Mouse (Mus musculus) pancreas, adult 10 weeks (tissue): ENCODE measurements around the gene Lhb. TPM values are rescaled to one million over a fixed set of nuclear protein-coding genes. Genes with fewer than 3 reads are reported as not detected.

Source experiments
- polyA plus RNA-seq: library from polyadenylated mRNA; stranded (reverse); fragments of 350-450 nt; fragmentation: Illumina TruSeq; extraction: RNeasy Lipid Tissue Mini Kit (QIAGEN cat#74804); gene quantifications from one replicate; pipeline ENCODE4 v1.2.3, GENCODE M21; 2015; ENCODE audit warnings: low read depth, low replicate concordance; ENCODE audit not compliant: insufficient read depth

Gene Lhb
- not detected for polyA plus RNA-seq

GRCm38 (mm10) chr7:45420615-45420919 is at the start of gene Lhb:
Gene Lhb, plus strand, starts transcription at chr7:45420820.

GRCm38 (mm10) chr7:45395578-45396336 is 24.9 kb upstream of the Lhb start, which contains the start of gene Snrnp70:
Gene Snrnp70, minus strand, starts transcription at chr7:45395742.

GRCm38 (mm10) chr7:45405091-45406075 is 15.2 kb upstream of the Lhb start, which contains the start of gene Kcna7:
Gene Kcna7, plus strand, starts transcription at chr7:45405653.

GRCm38 (mm10) chr7:45413113-45413863 is 7.3 kb upstream of the Lhb start, which contains the start of gene Ntf5:
Gene Ntf5, plus strand, starts transcription at chr7:45413695.

GRCm38 (mm10) chr7:45434203-45435015 is 13.8 kb downstream of the Lhb start, which contains the start of gene Gys1:
Gene Gys1, plus strand, starts transcription at chr7:45434844.

GRCm38 (mm10) chr7:45437521-45438276 is 17.1 kb downstream of the Lhb start, which contains the start of gene Ruvbl2:
Gene Ruvbl2, minus strand, starts transcription at chr7:45438096.

GRCm38 (mm10) chr7:45459564-45460140 is 39.0 kb downstream of the Lhb start, which contains the start of gene Ftl1:
Gene Ftl1, minus strand, starts transcription at chr7:45459884.

GRCm38 (mm10) chr7:45466283-45467089 is 45.9 kb downstream of the Lhb start, which contains the start of gene Bax:
Gene Bax, minus strand, starts transcription at chr7:45466898.

Other genes with a start within 250 kb of the Lhb start
- gene Gfy, start 241.3 kb upstream of the Lhb start, polyA plus RNA-seq, result not detected
- not detected for gene Pth2, start 239.8 kb upstream of the Lhb start, polyA plus RNA-seq
- gene Ccdc155, start 215.9 kb upstream of the Lhb start, polyA plus RNA-seq, result not detected
- 7.0 TPM for gene Dkkl1, start 208.7 kb upstream of the Lhb start, polyA plus RNA-seq
- gene Tead2, start 205.1 kb upstream of the Lhb start, polyA plus RNA-seq, result 98.6 TPM
- gene Cd37, start 181.7 kb upstream of the Lhb start, polyA plus RNA-seq, result 2.7 TPM
- gene Slc6a16, start 179.7 kb upstream of the Lhb start, polyA plus RNA-seq, result not detected
- gene Slc6a21, start 143.3 kb upstream of the Lhb start, polyA plus RNA-seq, result not detected
- 15.2 TPM for gene Trpm4, start 87.0 kb upstream of the Lhb start, polyA plus RNA-seq
- 0.89 TPM for gene Hrc, start 85.5 kb upstream of the Lhb start, polyA plus RNA-seq
- 0.92 TPM for gene Ppfia3, start 53.8 kb upstream of the Lhb start, polyA plus RNA-seq
- gene Lin7b, start 50.2 kb upstream of the Lhb start, polyA plus RNA-seq, result 4.4 TPM
- gene Snrnp70, start 25.1 kb upstream of the Lhb start, polyA plus RNA-seq, result 230 TPM
- gene Kcna7, start 15.2 kb upstream of the Lhb start, polyA plus RNA-seq, result not detected
- gene Ntf5, start 7.1 kb upstream of the Lhb start, polyA plus RNA-seq, result not detected
- gene Gys1, start 14.0 kb downstream of the Lhb start, polyA plus RNA-seq, result 3.9 TPM
- 11.0 TPM for gene Ruvbl2, start 17.3 kb downstream of the Lhb start, polyA plus RNA-seq
- gene Ftl1, start 39.1 kb downstream of the Lhb start, polyA plus RNA-seq, result 893 TPM
- gene Bax, start 46.1 kb downstream of the Lhb start, polyA plus RNA-seq, result 42.0 TPM
- gene Tulp2, start 61.1 kb downstream of the Lhb start, polyA plus RNA-seq, result 1.5 TPM
- gene Gm45808, start 66.0 kb downstream of the Lhb start, polyA plus RNA-seq, result not detected
- 2.1 TPM for gene Dhdh, start 68.0 kb downstream of the Lhb start, polyA plus RNA-seq
- gene Nucb1, start 89.6 kb downstream of the Lhb start, polyA plus RNA-seq, result 43.0 TPM
- gene Ppp1r15a, start 105.4 kb downstream of the Lhb start, polyA plus RNA-seq, result 14.2 TPM
- 3.5 TPM for gene Plekha4, start 105.5 kb downstream of the Lhb start, polyA plus RNA-seq
- gene Hsd17b14, start 134.1 kb downstream of the Lhb start, polyA plus RNA-seq, result not detected
- gene Bcat2, start 149.3 kb downstream of the Lhb start, polyA plus RNA-seq, result 127 TPM
- 41.8 TPM for gene Fgf21, start 194.7 kb downstream of the Lhb start, polyA plus RNA-seq
- 4.9 TPM for gene Fut1, start 196.5 kb downstream of the Lhb start, polyA plus RNA-seq
- 2.0 TPM for gene Izumo1, start 201.0 kb downstream of the Lhb start, polyA plus RNA-seq
- gene Rasip1, start 206.7 kb downstream of the Lhb start, polyA plus RNA-seq, result 11.1 TPM
- gene Mamstr, start 219.2 kb downstream of the Lhb start, polyA plus RNA-seq, result 2.2 TPM
- not detected for gene Fut2, start 245.6 kb downstream of the Lhb start, polyA plus RNA-seq